Mouse (Mus musculus) thymus, postnatal 10 days (tissue): ENCODE data around the gene Polr3b.

ENCODE experiments used
- DNase-seq, 2 experiments: peaks; one replicate each; pipeline ENCODE4 v3.0.0; 2021; ENCODE audit warnings: low spot score in 2 of 2

Gene Polr3b

GRCm38 (mm10) chr10:84760118-84761111, 138.3 kb downstream of the Polr3b start:
- no peak for DNase-seq

- DNase-seq, result no peak
Measured at GRCm38 (mm10) chr10:84768766-84769165, 146.7 kb downstream of the Polr3b start.

GRCm38 (mm10) chr10:84772380-84773130, 150.5 kb downstream of the Polr3b start:
- DNase-seq, result no peak

- no peak for DNase-seq
Measured at GRCm38 (mm10) chr10:84773889-84774288, 151.8 kb downstream of the Polr3b start.

- no peak for DNase-seq
Measured at GRCm38 (mm10) chr10:84774573-84774972, 152.5 kb downstream of the Polr3b start.
